Mouse (Mus musculus) stomach, embryonic 16.5 days (tissue): ENCODE data around the gene Dcst2. TPM values are rescaled to one million over a fixed set of nuclear protein-coding genes. Genes with fewer than 3 reads are reported as not detected.

ENCODE experiments used
- ATAC-seq: fragments of 200-750 bp; cut with Nextera tagmentation; 2 replicates; pipeline ENCODE4 v1.8.0; 2017; ENCODE audit warnings: moderate number of reproducible peaks, moderate TSS enrichment; ENCODE audit not compliant: insufficient read depth, low FRiP score
- H3K27ac ChIP-seq: fragments of 300-500 bp; sonication (generic); 2 replicates; pipeline ENCODE4 v1.5.1; 2014; ENCODE audit warnings: low read length
- H3K27me3 ChIP-seq: fragments of 300-500 bp; sonication (generic); 2 replicates; pipeline ENCODE4 v1.6.1; 2014; ENCODE audit warnings: low read length, control low read depth, mixed read lengths; ENCODE audit not compliant: control insufficient read depth, insufficient read depth
- H3K36me3 ChIP-seq: fragments of 300-500 bp; sonication (generic); 2 replicates; pipeline ENCODE4 v1.6.1; 2014; ENCODE audit warnings: low read length; ENCODE audit not compliant: control insufficient read depth, insufficient read depth
- H3K4me1 ChIP-seq: fragments of 300-500 bp; sonication (generic); 2 replicates; pipeline ENCODE4 v1.6.1; 2014; ENCODE audit warnings: low read length, control low read depth, mixed read lengths; ENCODE audit not compliant: control insufficient read depth, insufficient read depth
- H3K4me2 ChIP-seq: fragments of 300-500 bp; sonication (generic); 2 replicates; pipeline ENCODE4 v1.6.1; 2014; ENCODE audit warnings: low read depth, low read length, mixed read lengths
- H3K4me3 ChIP-seq: fragments of 300-500 bp; sonication (generic); replicated peaks from 2 replicates; pipeline ENCODE4 v1.5.1; 2014; ENCODE audit warnings: mild to moderate bottlenecking, low read length
- H3K9ac ChIP-seq: fragments of 300-500 bp; sonication (generic); 2 replicates; pipeline ENCODE4 v1.6.1; 2014; ENCODE audit warnings: low read length
- H3K9me3 ChIP-seq: fragments of 300-500 bp; sonication (generic); replicated peaks from 2 replicates; pipeline ENCODE4 v1.6.1; 2016; ENCODE audit warnings: low read length, control low read depth; ENCODE audit not compliant: control insufficient read depth
- WGBS: fragments of 180-500 bp; shearing (Covaris S2); extraction: QIAGEN DNeasy Blood & Tissue Kit; methylation state at CpG from one replicate; pipeline ENCODE4 v1.1.7; 2014; 5-methylcytosine and 5-hydroxymethylcytosine counted together
- polyA plus RNA-seq: library from polyadenylated mRNA; unstranded; fragments of >200 nt; fragmentation: Nextera tagmentation; extraction: Ambion mirVana; gene quantifications from 2 replicates; pipeline ENCODE4 v1.2.1, GENCODE M21; 2015

The Dcst2 gene
- polyA plus RNA-seq, 1 experiment from 2014 or later = 0.49 TPM

- peak overlapping the region; percentile 84 for H3K4me2 ChIP-seq
- H3K9me3 ChIP-seq = no peaks in the 10 kb centered on the region
- 20% methylated on average over 21 of the region's 21 CpGs for WGBS
- H3K4me3 ChIP-seq = peak overlapping the region; percentile 59
- H3K4me1 ChIP-seq = peaks cover 60% of the 10 kb centered on the region
- no peak overlapping the region for H3K27ac ChIP-seq
- H3K36me3 ChIP-seq = no peaks in the 10 kb centered on the region
- peaks cover 32% of the 10 kb centered on the region for H3K27me3 ChIP-seq
- ATAC-seq = no peak
- H3K9ac ChIP-seq = peak overlapping the region; percentile 68
Measured at GRCm38 (mm10) chr3:89318971-89319590, 42.7 kb upstream of the Dcst2 start.

- ATAC-seq = no peak
- Histone ChIP-seq H3K4me3 (peak overlapping the region; percentile 59), H3K36me3 (no peaks in the 10 kb centered on the region), H3K27ac (no peak overlapping the region), H3K4me1 (peaks cover 57% of the 10 kb centered on the region), H3K9me3 (no peaks in the 10 kb centered on the region), H3K4me2 (peak overlapping the region; percentile 84), H3K9ac (peak overlapping the region; percentile 68), H3K27me3 (peaks cover 32% of the 10 kb centered on the region)
- 1% methylated on average over 58 of the region's 58 CpGs for WGBS
Measured at GRCm38 (mm10) chr3:89319591-89320350, 42.0 kb upstream of the Dcst2 start.

DNA sequence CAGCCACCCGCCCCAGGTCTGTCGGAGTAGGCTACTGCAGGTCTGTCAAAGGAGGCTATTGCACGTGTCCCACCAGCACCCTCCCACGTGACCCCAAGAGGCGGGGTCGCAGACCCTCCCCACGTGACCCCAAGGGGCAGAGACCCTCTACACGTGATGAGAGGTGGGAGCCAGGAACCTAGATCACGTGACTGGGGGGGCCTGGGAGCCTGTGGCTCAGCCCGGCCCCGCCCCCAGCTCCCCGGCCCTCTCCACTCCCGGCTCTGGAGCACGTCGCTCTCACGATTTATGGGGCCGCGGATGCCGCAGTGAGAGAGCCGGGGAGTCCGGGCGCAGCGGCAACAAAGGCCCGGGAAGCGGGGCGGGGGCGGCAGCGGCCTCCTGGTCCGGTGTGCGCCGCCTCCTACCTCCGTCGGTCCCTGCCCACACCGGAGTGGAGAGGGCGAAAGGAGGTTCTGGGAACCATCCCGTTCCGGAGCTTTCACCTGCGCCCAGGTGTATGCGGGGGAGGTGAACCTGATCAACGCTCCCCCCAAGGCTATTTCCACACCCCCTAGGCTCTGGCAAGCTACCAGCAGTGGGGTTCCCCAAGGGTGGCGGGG lies 41.1 kb upstream of the Dcst2 start:
- peak overlapping the region; percentile 84 for H3K4me2 ChIP-seq
- ATAC-seq = peak; percentile 2; the same call in 1 of the 2 replicates
- H3K9me3 ChIP-seq = no peaks in the 10 kb centered on the region
- H3K27me3 ChIP-seq = peaks cover 32% of the 10 kb centered on the region
- peaks cover 48% of the 10 kb centered on the region for H3K4me1 ChIP-seq
- no peaks in the 10 kb centered on the region for H3K36me3 ChIP-seq
- WGBS = 1% methylated on average over 40 of the region's 41 CpGs
- no peak overlapping the region for H3K27ac ChIP-seq
- H3K9ac ChIP-seq = peak overlapping the region; percentile 67
- peak overlapping the region; percentile 59 for H3K4me3 ChIP-seq

DNA sequence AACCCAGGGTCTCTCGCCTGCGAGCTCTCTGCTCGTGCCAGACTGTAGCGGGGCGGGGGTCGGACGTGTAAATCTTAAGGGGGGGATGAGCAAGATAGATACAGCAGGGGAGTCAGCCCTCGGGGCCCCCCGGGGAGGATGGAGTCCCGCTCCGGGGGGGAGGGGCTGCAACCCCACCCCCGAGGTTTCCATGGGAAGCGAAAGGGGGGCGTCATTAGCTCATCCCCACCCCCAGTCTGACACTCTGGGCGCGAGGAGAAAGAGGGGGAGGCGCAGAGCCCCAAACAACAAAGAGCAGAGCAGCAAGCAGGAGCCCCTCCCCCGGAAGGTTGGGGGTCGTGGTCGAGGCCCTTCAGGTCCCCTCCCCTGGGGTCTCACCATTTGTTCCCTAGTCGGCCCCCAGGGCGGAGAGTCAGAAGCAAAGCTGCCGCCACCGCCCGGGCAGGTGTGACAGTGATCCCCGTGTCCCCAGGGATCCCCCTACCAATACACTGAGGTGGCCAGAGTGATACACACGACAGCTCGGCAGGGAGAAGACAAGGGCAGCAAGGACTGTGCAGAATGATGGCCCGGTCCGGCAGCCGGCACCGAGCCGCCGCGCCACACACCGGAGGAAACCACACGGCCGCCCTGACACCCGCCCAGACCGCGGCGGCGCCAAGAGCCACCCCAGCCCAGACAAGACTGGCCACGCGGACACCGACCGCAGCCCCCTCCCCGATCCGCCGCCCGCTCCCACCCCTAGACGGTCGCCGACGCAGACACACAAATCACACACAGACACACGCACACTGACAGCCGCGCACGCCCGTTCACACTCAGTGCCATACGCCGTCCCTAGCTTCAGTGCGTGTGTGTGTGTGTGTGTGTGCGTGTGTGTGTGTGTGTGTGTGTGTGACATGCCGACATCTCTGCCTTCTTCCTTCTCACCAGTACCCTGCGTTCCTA lies 40.3 kb upstream of the Dcst2 start:
- H3K27me3 ChIP-seq = peaks cover 32% of the 10 kb centered on the region
- no peaks in the 10 kb centered on the region for H3K36me3 ChIP-seq
- peak overlapping the region; percentile 59 for H3K4me3 ChIP-seq
- under 1% methylated on average over 64 of the region's 66 CpGs for WGBS
- peak overlapping the region; percentile 84 for H3K4me2 ChIP-seq
- H3K4me1 ChIP-seq = peaks cover 41% of the 10 kb centered on the region
- no peaks in the 10 kb centered on the region for H3K9me3 ChIP-seq
- no peak overlapping the region for H3K27ac ChIP-seq
- H3K9ac ChIP-seq = peak overlapping the region; percentile 67
- ATAC-seq = no peak

- Histone ChIP-seq H3K9me3 (no peaks in the 10 kb centered on the region), H3K4me1 (peaks cover 34% of the 10 kb centered on the region), H3K27ac (no peak overlapping the region), H3K36me3 (no peaks in the 10 kb centered on the region), H3K4me3 (peak overlapping the region; percentile 59), H3K9ac (peak overlapping the region; percentile 67), H3K27me3 (peaks cover 32% of the 10 kb centered on the region), H3K4me2 (peak overlapping the region; percentile 84)
- no peak for ATAC-seq
- WGBS = 3% methylated on average over 14 of the region's 14 CpGs
Measured at GRCm38 (mm10) chr3:89322131-89322500, 39.7 kb upstream of the Dcst2 start.

GRCm38 (mm10) chr3:89322514-89323165 lies 39.1 kb upstream of the Dcst2 start, which contains the start of gene Efna3:
TSS of gene Efna3 (minus strand) at chr3:89322965.
- H3K9ac ChIP-seq = peak within 1 kb of the TSS; percentile 67

DNA sequence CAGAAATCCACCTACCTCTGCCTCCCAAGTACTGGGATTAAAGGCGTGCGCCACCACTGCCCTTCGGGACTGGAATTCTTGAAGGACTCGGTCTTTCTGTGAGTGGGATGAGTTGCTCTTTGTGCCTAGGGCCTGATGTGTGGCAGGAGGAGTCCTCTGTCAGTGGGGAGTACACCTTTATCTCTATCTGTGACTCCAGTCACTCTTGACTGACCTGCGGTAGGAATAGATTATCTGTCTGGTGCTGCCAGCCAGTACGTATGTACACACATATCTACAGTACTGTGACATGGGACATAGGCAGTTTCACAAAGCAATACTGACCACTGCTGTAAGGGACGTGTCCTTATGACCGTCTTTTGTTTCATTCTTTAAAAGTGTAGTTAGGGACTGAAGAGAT lies 35.9 kb upstream of the Dcst2 start:
- no peak overlapping the region for H3K27ac ChIP-seq
- no peak overlapping the region for H3K4me3 ChIP-seq
- H3K9ac ChIP-seq = no peak overlapping the region
- ATAC-seq = no peak
- 90% methylated on average over 8 of the region's 8 CpGs for WGBS
- H3K36me3 ChIP-seq = no peaks in the 10 kb centered on the region
- peaks cover 7% of the 10 kb centered on the region for H3K27me3 ChIP-seq
- H3K9me3 ChIP-seq = no peaks in the 10 kb centered on the region
- no peak overlapping the region for H3K4me2 ChIP-seq
- peaks cover 22% of the 10 kb centered on the region for H3K4me1 ChIP-seq

More at GRCm38 (mm10) chr3:89322514-89323165, 39.1 kb upstream of the Dcst2 start, which contains the start of gene Efna3:
- Histone ChIP-seq H3K36me3 (no peaks in the 10 kb centered on the region), H3K9me3 (no peaks in the 10 kb centered on the region), H3K27ac (no peak within 1 kb of the TSS), H3K27me3 (peaks cover 32% of the 10 kb centered on the region), H3K4me3 (peak within 1 kb of the TSS; percentile 59), H3K4me2 (peak within 1 kb of the TSS; percentile 84), H3K4me1 (peaks cover 33% of the 10 kb centered on the region)
- WGBS = under 1% methylated on average over 51 of the region's 53 CpGs
- peak; percentile 67 for ATAC-seq

DNA sequence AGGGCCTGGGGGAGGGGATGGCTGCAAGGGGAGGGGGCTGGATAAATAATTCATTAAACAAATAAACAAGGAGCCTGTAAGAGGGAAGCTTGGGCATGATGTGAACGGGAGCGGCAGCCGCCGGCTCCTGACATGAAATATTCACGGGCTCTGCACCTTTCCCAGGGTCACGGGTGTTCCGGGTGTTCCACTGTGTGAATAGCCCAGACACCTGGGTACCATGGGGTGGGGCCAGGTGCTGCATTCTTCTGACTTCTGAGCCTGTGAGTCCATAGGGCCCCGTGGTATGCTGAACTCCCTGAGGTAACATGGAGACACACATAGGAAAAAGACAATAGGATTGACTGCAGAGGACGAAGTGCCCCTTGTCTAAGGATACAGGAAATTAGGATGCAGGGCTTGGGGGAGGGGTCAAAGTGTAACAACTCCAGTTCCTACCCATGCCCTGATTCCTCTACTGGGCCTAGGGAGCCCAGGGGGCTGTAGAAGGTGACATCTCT lies 34.4 kb upstream of the Dcst2 start:
- ATAC-seq = no peak
- Histone ChIP-seq H3K4me1 (peaks cover 17% of the 10 kb centered on the region), H3K9me3 (no peaks in the 10 kb centered on the region), H3K4me3 (no peak overlapping the region), H3K27ac (no peak overlapping the region), H3K36me3 (no peaks in the 10 kb centered on the region), H3K9ac (no peak overlapping the region), H3K4me2 (no peak overlapping the region), H3K27me3 (no peaks in the 10 kb centered on the region)
- WGBS = 34% methylated on average over 9 of the region's 9 CpGs
